Mouse (Mus musculus): ENCODE results near the gene Nudt9.
A peak's percentile ranks its signal among the peaks of the same experiment; 100 is the strongest.
"Not testable (repeated sequence)": the region's sequence is repeated elsewhere in the genome, so short reads cannot be mapped to it uniquely, and the experiment has no call there.

Nudt9 gene

GRCm38 (mm10) chr5:104046256-104047199 lies at the start of gene Nudt9:
Gene Nudt9 (plus strand): TSS chr5:104046306.
- DNase-seq (ENCODE audit: low spot score in 2 of 2), result peak; percentile 96 to 99

DNA sequence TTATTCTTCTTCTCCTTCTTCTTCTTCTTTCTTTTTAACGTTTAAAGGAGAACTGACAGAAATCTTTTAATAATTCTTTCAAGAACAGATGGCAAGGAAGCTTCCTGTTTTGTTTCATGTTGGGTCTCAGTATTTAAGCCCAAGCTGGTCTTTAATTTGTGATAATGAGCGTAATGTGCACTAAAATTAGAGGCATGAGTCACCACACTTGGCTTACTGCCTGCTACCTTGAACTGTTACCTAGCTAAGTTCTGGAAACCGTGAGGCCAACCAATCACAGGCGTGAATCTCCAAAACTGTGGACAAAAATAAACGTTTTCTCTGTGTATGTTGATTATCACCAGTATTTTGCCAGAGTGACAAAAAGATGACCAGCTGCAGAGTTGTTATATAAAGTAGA lies 47.4 kb upstream of the Nudt9 start:
- DNase-seq (ENCODE audit: low spot score in 2 of 2), result no peak

DNA sequence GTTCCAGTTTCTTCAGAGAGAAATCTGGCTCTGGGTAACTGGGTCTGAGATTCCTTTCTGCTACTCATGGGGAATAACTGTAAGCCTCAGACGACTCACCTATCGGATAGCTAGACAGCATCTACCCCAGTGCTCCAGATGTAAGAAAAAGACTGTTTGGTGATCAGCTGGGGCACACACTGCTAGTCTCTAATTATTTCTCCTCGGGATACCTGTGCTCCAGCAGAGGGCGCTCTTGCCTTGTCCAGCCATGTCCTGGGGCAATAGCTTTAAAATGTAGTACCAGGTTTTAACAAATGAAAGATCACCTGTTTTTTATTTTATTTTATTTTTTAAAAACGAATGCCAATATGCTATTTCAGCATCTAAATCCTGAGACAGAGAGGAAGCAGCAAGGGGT lies 46.4 kb upstream of the Nudt9 start:
- DNase-seq (ENCODE audit: low spot score in 2 of 2), result peak; percentile 34 to 69

DNA sequence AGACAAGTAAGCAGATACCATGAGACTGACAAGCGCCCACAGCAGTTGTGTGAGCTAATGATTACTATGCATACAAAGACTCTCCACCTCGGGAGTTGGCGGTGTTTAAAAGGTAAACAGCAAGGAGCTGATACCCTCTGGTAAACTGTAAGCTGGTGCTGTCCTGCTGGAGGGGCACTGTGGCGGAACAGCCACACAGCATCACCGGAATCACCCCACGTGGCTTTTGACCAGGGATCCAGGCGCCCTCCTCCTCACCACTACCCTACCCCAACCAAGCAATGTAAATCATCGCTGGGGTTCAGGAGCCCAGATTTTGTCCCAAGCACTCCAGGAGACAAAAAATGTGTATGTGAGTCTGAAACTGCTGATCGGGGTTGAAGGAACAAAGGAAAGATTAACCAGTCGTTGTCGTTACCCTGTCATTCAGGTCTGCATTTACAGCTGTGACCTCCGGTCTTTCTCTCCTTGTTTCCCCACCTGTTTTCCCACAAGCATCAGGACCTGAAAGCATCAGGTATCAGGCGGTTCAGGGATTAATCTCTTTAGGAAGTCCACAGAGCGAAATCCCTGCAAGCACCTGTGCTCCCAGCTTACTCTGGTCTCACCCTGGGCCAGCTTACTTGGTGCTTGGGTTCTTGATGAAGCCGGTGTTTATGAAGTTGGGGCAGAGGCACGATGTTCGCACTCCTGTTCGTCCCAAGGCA lies 43.4 kb upstream of the Nudt9 start:
- no peak for DNase-seq (ENCODE audit: low spot score in 2 of 2)

DNA sequence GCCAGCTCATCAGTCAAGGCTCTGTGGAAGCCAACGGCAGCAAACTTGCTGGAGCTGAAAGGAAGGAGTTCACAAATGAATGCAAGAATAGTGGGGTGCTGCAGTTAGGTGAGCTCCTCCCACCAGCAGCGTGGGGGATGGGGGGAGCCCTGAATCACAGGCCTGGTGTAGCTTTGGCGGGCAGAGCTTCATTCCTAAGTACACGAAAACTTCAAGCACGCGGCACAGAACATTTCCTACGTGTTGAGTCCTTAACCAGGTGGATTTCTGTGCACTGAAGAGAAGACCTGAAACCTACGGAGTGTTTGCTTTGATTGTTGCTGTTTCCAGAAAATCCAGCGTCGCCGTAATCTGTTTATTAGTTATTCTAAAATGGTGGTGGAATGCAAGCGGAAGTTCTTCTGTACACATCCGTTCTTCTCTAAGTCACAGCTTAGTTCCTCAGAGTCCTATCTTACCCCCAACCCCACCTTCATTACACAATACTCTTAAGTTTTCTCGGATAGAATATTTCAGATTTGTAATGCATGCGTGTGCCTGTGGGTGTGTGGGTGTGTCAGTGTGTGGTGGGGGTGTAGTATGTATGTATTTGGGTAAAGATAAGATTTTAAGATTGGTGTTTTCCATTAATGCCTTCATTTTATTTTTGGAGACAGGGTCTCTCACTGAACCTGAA lies 42.7 kb upstream of the Nudt9 start:
- DNase-seq (ENCODE audit: low spot score in 2 of 2), result no peak

DNA sequence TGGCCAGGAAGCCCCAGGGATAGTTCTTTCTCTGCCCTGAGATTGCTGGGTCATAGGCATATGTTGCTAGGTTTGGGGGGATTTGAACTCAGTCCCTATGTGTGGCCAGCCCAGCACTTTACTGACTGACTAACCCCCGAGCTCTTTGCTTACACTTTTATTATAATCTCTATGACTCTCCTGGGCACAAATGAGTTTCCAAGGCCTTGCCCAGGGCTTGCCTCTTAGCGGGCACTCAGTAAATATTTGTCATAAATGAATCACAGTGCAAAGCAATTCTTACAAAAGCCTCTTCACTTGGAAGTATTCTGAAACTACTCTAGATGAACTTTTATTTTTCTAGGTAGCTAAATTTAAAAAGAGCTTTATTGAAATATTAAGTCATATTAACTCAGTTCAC lies 42.2 kb upstream of the Nudt9 start:
- DNase-seq (ENCODE audit: low spot score in 2 of 2), result no peak

- no peak for DNase-seq (ENCODE audit: low spot score in 2 of 2)
Observed at GRCm38 (mm10) chr5:104006811-104007210, 39.3 kb upstream of the Nudt9 start.

- no peak for DNase-seq (ENCODE audit: low spot score in 2 of 2)
Observed at GRCm38 (mm10) chr5:104007801-104008200, 38.3 kb upstream of the Nudt9 start.

DNA sequence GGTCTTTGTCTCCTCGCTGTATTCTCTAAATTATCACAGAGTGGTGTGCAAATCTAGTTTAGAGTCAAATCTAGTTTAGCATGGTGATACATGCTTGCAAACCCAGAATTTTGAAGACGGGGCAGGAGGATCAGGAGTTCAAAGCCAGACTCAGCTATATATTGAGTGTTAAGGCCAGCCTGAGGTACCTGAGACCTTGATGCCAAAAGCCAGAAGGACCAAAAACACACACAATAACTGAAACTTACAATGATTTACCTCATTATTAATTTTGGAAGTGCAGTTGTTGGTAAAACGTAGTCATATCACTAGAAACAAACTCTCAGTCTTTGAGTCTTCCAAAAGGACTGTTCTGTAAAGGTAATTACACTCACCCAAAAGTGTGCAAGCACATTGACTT lies 36.7 kb upstream of the Nudt9 start:
- DNase-seq (ENCODE audit: low spot score in 2 of 2), result no peak

- DNase-seq (ENCODE audit: low spot score in 2 of 2), result no peak
Observed at GRCm38 (mm10) chr5:104010261-104010660, 35.8 kb upstream of the Nudt9 start.

GRCm38 (mm10) chr5:104011419-104011818 lies 34.7 kb upstream of the Nudt9 start:
- DNase-seq (ENCODE audit: low spot score in 2 of 2), result no peak

DNA sequence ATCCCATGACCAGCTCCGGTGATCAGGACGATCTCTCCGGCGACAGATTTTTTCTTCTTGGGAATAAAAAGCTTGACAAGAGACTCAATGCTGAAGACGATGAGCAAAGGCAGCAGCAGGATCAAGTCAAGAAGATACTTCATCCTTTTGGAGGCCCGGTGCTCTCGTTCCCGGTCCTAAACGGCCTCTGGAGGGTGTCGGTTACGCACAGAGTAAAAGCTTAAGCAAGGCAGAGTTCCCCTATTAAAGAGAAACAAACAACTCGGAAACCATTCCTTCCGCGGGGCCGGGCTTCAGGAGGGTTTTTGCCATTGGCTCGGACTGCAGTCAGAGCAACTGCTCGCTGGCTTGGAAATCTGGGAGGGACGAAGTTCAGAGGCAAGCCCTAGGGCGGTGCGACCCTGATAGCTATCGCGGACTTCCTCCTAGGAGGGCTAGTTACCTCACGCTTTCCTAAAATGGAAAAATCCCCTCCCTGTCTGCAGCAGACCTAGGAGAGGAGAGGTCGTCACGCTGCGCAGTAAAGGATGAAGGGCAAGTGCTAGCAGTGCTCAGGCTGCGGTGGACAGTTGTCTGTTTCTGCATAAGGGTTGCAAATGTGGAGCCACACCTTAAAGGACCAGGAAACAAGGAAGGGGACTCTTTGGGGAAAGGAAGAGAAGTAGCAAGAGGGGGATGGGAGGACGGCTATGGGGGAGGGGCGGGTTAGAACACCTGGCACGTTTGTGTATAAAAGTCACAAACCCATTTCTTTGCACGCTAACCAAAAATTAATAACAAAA lies 24.3 kb upstream of the Nudt9 start, which contains the start of gene Hsd17b11:
Gene Hsd17b11, minus strand, starts transcription at position 323 of the 782 bp plus-strand sequence.
- peak; percentile 45 to 64 for DNase-seq (ENCODE audit: low spot score in 2 of 2)

- no peak for DNase-seq (ENCODE audit: low spot score in 2 of 2)
Observed at GRCm38 (mm10) chr5:104022558-104022957, 23.5 kb upstream of the Nudt9 start.

- DNase-seq (ENCODE audit: low spot score in 2 of 2), result no peak
Observed at GRCm38 (mm10) chr5:104023289-104024020, 22.7 kb upstream of the Nudt9 start.

DNA sequence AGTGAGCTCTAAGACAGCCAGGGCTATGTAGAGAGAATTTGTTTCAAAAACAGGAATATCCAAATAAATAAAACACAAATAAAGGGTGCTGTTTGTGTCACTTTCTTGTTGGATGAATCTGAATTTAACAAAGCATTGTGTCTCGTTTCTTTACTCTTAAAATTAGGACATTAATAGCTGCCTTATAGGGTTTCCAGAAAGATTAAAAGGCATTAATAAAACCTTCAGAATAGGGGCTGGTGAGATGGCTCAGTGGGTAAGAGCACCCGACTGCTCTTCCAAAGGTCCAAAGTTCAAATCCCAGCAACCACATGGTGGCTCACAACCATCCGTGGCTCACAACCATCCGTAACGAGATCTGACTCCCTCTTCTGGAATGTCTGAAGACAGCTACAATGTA lies 21.9 kb upstream of the Nudt9 start:
- not testable (repeated sequence) for DNase-seq (ENCODE audit: low spot score in 2 of 2)

DNA sequence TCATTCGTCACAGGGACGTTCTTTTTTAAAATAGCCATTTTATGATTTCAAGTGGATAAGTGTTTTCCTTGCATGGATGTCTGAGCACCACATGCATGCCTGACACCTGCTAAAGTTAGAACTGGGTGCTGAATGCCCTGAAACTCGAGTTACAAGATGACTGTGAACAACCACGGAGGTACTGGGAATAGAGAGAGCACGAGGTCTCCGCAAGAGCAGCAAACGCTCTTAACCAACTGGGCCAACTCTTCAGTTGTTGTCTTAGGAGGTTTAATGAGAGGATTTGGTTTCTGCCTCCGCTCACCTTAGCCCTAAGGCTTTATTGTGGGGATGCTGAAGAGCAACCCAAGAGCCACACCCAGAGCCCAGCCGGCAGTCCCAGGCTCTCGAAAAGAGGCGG lies 21.3 kb upstream of the Nudt9 start:
- no peak for DNase-seq (ENCODE audit: low spot score in 2 of 2)

GRCm38 (mm10) chr5:104025245-104025854 lies 20.8 kb upstream of the Nudt9 start:
- DNase-seq (ENCODE audit: low spot score in 2 of 2), result no peak

- no peak for DNase-seq (ENCODE audit: low spot score in 2 of 2)
Observed at GRCm38 (mm10) chr5:104032434-104033097, 13.5 kb upstream of the Nudt9 start.

DNA sequence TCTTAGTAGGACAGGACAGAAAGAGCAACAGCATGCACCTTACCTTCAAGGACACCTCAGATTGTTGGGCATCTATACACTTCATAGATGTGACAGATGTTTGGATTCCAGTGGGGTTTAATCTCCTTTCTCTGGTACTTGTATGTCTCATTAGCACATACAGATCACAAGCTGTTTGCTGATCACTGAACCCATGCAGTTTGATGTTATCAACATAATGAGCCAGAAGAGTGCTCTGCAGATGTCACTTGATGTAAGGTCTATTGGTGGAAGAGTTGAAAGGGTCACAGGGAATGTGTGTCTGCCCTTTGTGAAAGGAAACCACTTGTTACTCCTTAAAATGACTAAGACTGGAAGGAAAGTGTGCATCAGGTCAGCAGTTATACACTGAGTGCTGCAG lies 11.0 kb upstream of the Nudt9 start:
- DNase-seq (ENCODE audit: low spot score in 2 of 2), result no peak

DNA sequence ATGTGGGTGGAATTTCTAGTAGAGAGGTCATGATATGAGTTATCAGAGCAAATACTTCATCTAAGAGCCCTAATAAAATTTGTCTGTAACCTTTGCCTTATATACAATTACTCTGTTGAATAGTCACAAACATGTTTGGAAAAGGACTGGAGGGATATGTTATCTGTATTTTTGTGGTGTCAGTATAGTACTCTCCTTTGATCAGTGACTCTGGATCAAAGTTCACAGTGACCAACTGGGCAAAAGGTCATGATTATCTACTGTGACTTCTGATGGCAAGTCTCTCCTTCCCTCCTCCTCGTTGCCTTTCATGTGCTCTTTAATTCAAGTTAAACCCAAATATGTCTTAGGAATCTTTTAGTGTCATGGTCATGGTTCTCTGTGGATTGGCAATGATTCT lies 10.3 kb upstream of the Nudt9 start:
- no peak for DNase-seq (ENCODE audit: low spot score in 2 of 2)
